Mouse (Mus musculus) thymus, adult 2 months (tissue): ENCODE measurements around the gene Kpna4.

Experiments used
- CTCF ChIP-seq: fragments of 200-500 bp; IDR thresholded peaks from 2 replicates; pipeline ENCODE4 v1.5.1; 2012; ENCODE audit warnings: mild to moderate bottlenecking, control low read depth, low read length, moderate library complexity, borderline replicate concordance; ENCODE audit not compliant: control insufficient read depth, poor library complexity, insufficient read depth; ENCODE audit errors: extremely low read depth
- POLR2A ChIP-seq: fragments of 200-500 bp; IDR thresholded peaks from 2 replicates; pipeline ENCODE4 v1.6.1; 2012; ENCODE audit warnings: mild to moderate bottlenecking, low read length, control low read depth, moderate library complexity; ENCODE audit not compliant: control insufficient read depth, poor library complexity, insufficient read depth; ENCODE audit errors: extremely low read depth

GRCm38 (mm10) chr3:69044167-69044591 is 82.7 kb downstream of the Kpna4 start:
- TF ChIP-seq CTCF (peak; percentile 32; the same call in 1 of the 2 replicates), POLR2A (no peak)
